Mouse (Mus musculus) myocyte (in vitro differentiated cells): ENCODE measurements at regions not wholly inside any gene's neighbourhood (a gene's known extent, or its start where the extent isn't known, plus 50 kb on each side); places are given as distances from the start of the nearest gene placed in this dataset.
A peak's percentile ranks its signal among the peaks of the same experiment; 100 is the strongest.

Experiments
- H3K27me3 ChIP-seq: one replicate; pipeline ENCODE4 v1.6.1; 2011; ENCODE audit not compliant: control insufficient read depth, insufficient read depth, insufficient read length
- H3K36me3 ChIP-seq: one replicate; pipeline ENCODE4 v1.6.1; 2011; ENCODE audit not compliant: control insufficient read depth, insufficient read depth
- H3K4me2 ChIP-seq: one replicate; pipeline ENCODE4 v1.6.1; 2011; ENCODE audit warnings: low read depth, control low read depth
- H3K4me3 ChIP-seq: one replicate; pipeline ENCODE4 v1.5.1; 2011; ENCODE audit warnings: mild to moderate bottlenecking, control low read depth, moderate library complexity
- H3K79me2 ChIP-seq: one replicate; pipeline ENCODE4 v1.6.1; 2011; ENCODE audit not compliant: control insufficient read depth, insufficient read depth
- H3ac ChIP-seq: one replicate; pipeline ENCODE4 v1.6.1; 2011; ENCODE audit not compliant: control insufficient read depth, insufficient read length
- CEBPB ChIP-seq: IDR thresholded peaks from 2 replicates; pipeline ENCODE4 v1.6.1; 2011; ENCODE audit warnings: mild to moderate bottlenecking, moderate library complexity; ENCODE audit not compliant: poor library complexity, insufficient read depth, severe bottlenecking
- E2F4 ChIP-seq: IDR thresholded peaks from one replicate; pipeline ENCODE4 v1.6.1; 2011; ENCODE audit warnings: mild to moderate bottlenecking, control low read depth, moderate library complexity; ENCODE audit not compliant: insufficient read depth
- MAX ChIP-seq: IDR thresholded peaks from one replicate; pipeline ENCODE4 v1.6.1; 2011; ENCODE audit warnings: low read depth, mild to moderate bottlenecking, control low read depth
- MYOD1 ChIP-seq, 3 experiments: IDR thresholded peaks; one replicate each; pipeline ENCODE4 v1.6.1; 2011; ENCODE audit warnings: control low read depth in 2 of 3, low read depth in 2 of 3, mild to moderate bottlenecking in 2 of 3, moderate library complexity in 1 of 3; ENCODE audit not compliant: insufficient read length in 2 of 3, control insufficient read depth in 1 of 3
- MYOG ChIP-seq, 3 experiments: IDR thresholded peaks; one replicate each; pipeline ENCODE4 v1.6.1; 2011; ENCODE audit warnings: control low read depth in 2 of 3, low read depth in 2 of 3, mild to moderate bottlenecking in 2 of 3; ENCODE audit not compliant: insufficient read length in 2 of 3, control insufficient read depth in 1 of 3, insufficient read depth in 1 of 3
- POLR2A ChIP-seq: IDR thresholded peaks from one replicate; pipeline ENCODE4 v1.6.1; 2011; ENCODE audit warnings: low read depth, mild to moderate bottlenecking, control low read depth, moderate library complexity; ENCODE audit not compliant: insufficient read length
- POLR2AphosphoS2 ChIP-seq: IDR thresholded peaks from one replicate; pipeline ENCODE4 v1.6.1; 2011; ENCODE audit warnings: low read depth, control low read depth; ENCODE audit not compliant: insufficient read length
- REST ChIP-seq: IDR thresholded peaks from one replicate; pipeline ENCODE4 v1.6.1; 2011; ENCODE audit warnings: mild to moderate bottlenecking, control low read depth, moderate library complexity; ENCODE audit not compliant: insufficient read depth, insufficient read length
- SRF ChIP-seq: IDR thresholded peaks from one replicate; pipeline ENCODE4 v1.6.1; 2011; ENCODE audit warnings: low read depth; ENCODE audit not compliant: control insufficient read depth, insufficient read length
- TCF12 ChIP-seq: IDR thresholded peaks from one replicate; pipeline ENCODE4 v1.6.1; 2011; ENCODE audit warnings: mild to moderate bottlenecking, control low read depth; ENCODE audit not compliant: poor library complexity, insufficient read depth, severe bottlenecking
- TCF3 ChIP-seq: IDR thresholded peaks from one replicate; pipeline ENCODE4 v1.6.1; 2011; ENCODE audit warnings: low read depth, control low read depth; ENCODE audit not compliant: insufficient read length
- USF1 ChIP-seq: IDR thresholded peaks from one replicate; pipeline ENCODE4 v1.6.1; 2011; ENCODE audit warnings: low read depth, mild to moderate bottlenecking, control low read depth, moderate library complexity

- no peak for TF ChIP-seq E2F4
- TF ChIP-seq SRF, result no peak
- no peak for TF ChIP-seq MYOD1 (IDR thresholded peaks at IDR 0.05; ENCODE audit: control insufficient read depth in 1 of 3, insufficient read length in 2 of 3, low read depth in 2 of 3)
- no peak for TF ChIP-seq POLR2A
- no peak for TF ChIP-seq POLR2AphosphoS2
- TF ChIP-seq MYOG (IDR thresholded peaks at IDR 0.05; ENCODE audit: control insufficient read depth in 1 of 3, insufficient read depth in 1 of 3, insufficient read length in 2 of 3, low read depth in 2 of 3), result no peak
- no peak for TF ChIP-seq TCF12
- no peak for TF ChIP-seq REST
- no peak for TF ChIP-seq TCF3
- no peak for TF ChIP-seq USF1
- TF ChIP-seq MAX, result no peak
- no peak for TF ChIP-seq CEBPB
- no peaks in the 10 kb centered on the region for H3K36me3 ChIP-seq
Observed at GRCm38 (mm10) chr5:45382804-45383203, 67.2 kb downstream of the Qdpr start.

DNA sequence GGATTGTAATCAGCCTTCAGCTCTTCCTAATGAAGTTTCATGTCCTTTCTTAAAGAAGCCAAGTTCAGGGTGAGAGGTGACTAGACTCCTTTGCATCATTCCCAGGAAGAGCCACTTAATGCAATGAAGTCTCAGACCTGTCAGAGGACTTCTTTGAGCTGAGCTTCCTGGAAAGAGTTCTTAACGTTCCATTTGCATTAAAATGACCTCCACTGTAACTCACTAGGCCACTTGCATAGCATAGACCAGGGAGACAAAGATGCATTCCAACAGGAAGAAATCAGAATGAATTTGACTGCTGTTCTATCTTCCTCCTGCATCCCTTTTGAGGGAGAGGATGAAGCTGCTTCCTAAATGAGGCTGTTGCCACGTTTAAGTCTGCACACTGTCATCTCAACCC is 71.5 kb downstream of the Qdpr start:
- Histone ChIP-seq H3K36me3 (no peaks in the 10 kb centered on the region), H3K79me2 (no peaks in the 10 kb centered on the region)

More at GRCm38 (mm10) chr5:45382804-45383203, 67.2 kb downstream of the Qdpr start:
- Histone ChIP-seq H3K4me2 (no peak overlapping the region), H3ac (no peak overlapping the region), H3K79me2 (no peaks in the 10 kb centered on the region), H3K27me3 (no peaks in the 10 kb centered on the region), H3K4me3 (no peak overlapping the region)

DNA sequence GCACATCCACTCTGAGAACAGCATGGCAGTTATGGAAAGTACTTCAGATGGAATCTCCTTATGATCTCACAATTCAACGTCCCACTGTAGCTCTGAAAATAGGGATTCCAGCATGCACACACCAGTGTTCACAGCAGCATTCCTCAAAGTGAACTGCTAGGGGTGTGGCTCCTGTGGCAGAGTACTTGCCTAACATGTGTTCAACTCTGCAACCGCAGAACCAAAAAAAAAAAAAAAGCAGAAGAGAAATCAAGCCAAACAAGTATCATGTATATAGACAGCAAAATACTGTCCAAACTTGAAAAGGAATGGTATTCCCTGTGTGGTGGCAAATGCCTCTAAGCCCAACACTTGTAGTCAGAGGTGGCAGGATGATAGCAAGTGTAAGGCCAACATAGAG is 77.0 kb downstream of the Qdpr start:
- H3K4me3 ChIP-seq, result no peak overlapping the region
- H3K79me2 ChIP-seq, result no peaks in the 10 kb centered on the region
- H3K4me2 ChIP-seq, result no peak overlapping the region
- no peak overlapping the region for H3ac ChIP-seq
- H3K27me3 ChIP-seq, result no peaks in the 10 kb centered on the region
- no peak for TF ChIP-seq E2F4
- no peak for TF ChIP-seq MAX
- TF ChIP-seq MYOD1 (IDR thresholded peaks at IDR 0.05; ENCODE audit: control insufficient read depth in 1 of 3, insufficient read length in 2 of 3, low read depth in 2 of 3), result no peak
- TF ChIP-seq MYOG (IDR thresholded peaks at IDR 0.05; ENCODE audit: control insufficient read depth in 1 of 3, insufficient read depth in 1 of 3, insufficient read length in 2 of 3, low read depth in 2 of 3), result peak in 1 of 3 experiments; percentile 7
- no peak for TF ChIP-seq SRF
- TF ChIP-seq CEBPB, result no peak
- no peaks in the 10 kb centered on the region for H3K36me3 ChIP-seq

More for the DNA sequence above, 71.5 kb downstream of the Qdpr start:
- Histone ChIP-seq H3K4me3 (no peak overlapping the region), H3K4me2 (no peak overlapping the region), H3ac (no peak overlapping the region), H3K27me3 (no peaks in the 10 kb centered on the region)
- no peak for TF ChIP-seq E2F4
- no peak for TF ChIP-seq CEBPB
- TF ChIP-seq MAX, result no peak
- no peak for TF ChIP-seq REST
- no peak for TF ChIP-seq MYOG (IDR thresholded peaks at IDR 0.05; ENCODE audit: control insufficient read depth in 1 of 3, insufficient read depth in 1 of 3, insufficient read length in 2 of 3, low read depth in 2 of 3)
- TF ChIP-seq POLR2AphosphoS2, result no peak
- TF ChIP-seq POLR2A, result no peak
- no peak for TF ChIP-seq MYOD1 (IDR thresholded peaks at IDR 0.05; ENCODE audit: control insufficient read depth in 1 of 3, insufficient read length in 2 of 3, low read depth in 2 of 3)
- TF ChIP-seq SRF, result no peak
- no peak for TF ChIP-seq USF1
- no peak for TF ChIP-seq TCF12
- no peak for TF ChIP-seq TCF3

GRCm38 (mm10) chr5:45368451-45368850 is 81.6 kb downstream of the Qdpr start:
- H3K79me2 ChIP-seq, result no peaks in the 10 kb centered on the region
- H3K4me2 ChIP-seq, result no peak overlapping the region
- no peak overlapping the region for H3K4me3 ChIP-seq
- H3K27me3 ChIP-seq, result no peaks in the 10 kb centered on the region
- no peak overlapping the region for H3ac ChIP-seq
- no peak for TF ChIP-seq MYOD1 (IDR thresholded peaks at IDR 0.05; ENCODE audit: control insufficient read depth in 1 of 3, insufficient read length in 2 of 3, low read depth in 2 of 3)
- TF ChIP-seq REST, result no peak
- TF ChIP-seq MYOG (IDR thresholded peaks at IDR 0.05; ENCODE audit: control insufficient read depth in 1 of 3, insufficient read depth in 1 of 3, insufficient read length in 2 of 3, low read depth in 2 of 3), result no peak
- TF ChIP-seq MAX, result no peak
- no peak for TF ChIP-seq SRF
- no peak for TF ChIP-seq TCF12
- no peak for TF ChIP-seq USF1
- no peak for TF ChIP-seq CEBPB
- no peak for TF ChIP-seq E2F4
- TF ChIP-seq POLR2A, result no peak
- TF ChIP-seq POLR2AphosphoS2, result no peak
- TF ChIP-seq TCF3, result no peak
- no peaks in the 10 kb centered on the region for H3K36me3 ChIP-seq

DNA sequence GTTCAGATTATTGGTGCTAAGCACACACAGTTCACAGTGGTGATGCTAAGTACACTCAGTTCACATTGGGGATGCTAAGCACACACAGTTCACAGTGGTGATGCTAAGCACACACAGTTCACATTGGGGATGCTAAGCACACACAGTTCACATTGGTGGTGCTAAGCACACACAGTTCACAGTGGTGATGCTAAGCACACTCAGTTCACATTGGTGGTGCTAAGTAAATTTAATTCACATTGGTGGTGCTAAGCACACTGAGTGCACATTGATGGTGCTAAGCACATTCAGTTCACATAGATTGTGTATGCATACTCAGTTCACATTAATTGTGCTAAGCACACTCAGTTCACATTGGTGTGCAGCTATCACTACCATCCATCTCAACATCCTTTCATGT is 89.8 kb downstream of the Qdpr start:
- no peak overlapping the region for H3K4me2 ChIP-seq
- no peak overlapping the region for H3ac ChIP-seq
- no peak overlapping the region for H3K4me3 ChIP-seq
- H3K79me2 ChIP-seq, result no peaks in the 10 kb centered on the region
- no peak for TF ChIP-seq E2F4
- no peak for TF ChIP-seq MYOG (IDR thresholded peaks at IDR 0.05; ENCODE audit: control insufficient read depth in 1 of 3, insufficient read depth in 1 of 3, insufficient read length in 2 of 3, low read depth in 2 of 3)
- no peak for TF ChIP-seq MYOD1 (IDR thresholded peaks at IDR 0.05; ENCODE audit: control insufficient read depth in 1 of 3, insufficient read length in 2 of 3, low read depth in 2 of 3)
- TF ChIP-seq USF1, result no peak
- no peak for TF ChIP-seq POLR2A
- no peak for TF ChIP-seq SRF
- no peak for TF ChIP-seq POLR2AphosphoS2
- no peak for TF ChIP-seq CEBPB
- no peak for TF ChIP-seq MAX
- no peak for TF ChIP-seq TCF3
- H3K27me3 ChIP-seq, result no peaks in the 10 kb centered on the region
- no peaks in the 10 kb centered on the region for H3K36me3 ChIP-seq
